Mouse (Mus musculus): ENCODE measurements around the gene Ptpn1.

DNA sequence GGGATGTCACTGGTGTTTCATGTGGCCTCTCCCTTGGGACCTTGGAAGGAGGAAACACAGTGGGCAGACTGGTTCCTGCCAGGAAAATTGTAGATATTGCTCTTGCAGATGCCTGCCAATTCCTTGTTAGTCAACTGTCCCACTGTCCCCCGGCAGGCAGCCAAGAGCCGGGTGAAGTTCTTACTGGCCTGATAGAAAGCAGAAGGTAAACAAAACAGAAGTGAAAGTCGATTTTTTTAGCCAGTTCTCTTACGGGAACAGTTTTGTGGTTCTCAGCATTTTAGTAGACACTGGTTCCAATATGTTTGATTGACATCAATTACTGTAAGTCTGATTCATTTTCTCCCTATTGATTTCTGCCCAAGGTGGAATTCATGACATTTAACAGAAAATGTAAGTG is 27.0 kb downstream of the Ptpn1 start:
- TF ChIP-seq CTCF (IDR thresholded peaks at IDR 0.05; ENCODE audit: extremely low read depth, insufficient read length, insufficient replicate concordance, low read depth, low read length), result no peak
- no peak for TF ChIP-seq POLR2A (IDR thresholded peaks at IDR 0.05; ENCODE audit: low read depth, low read length)
